Mouse (Mus musculus) embryonic facial prominence, embryonic 12.5 days (tissue): ENCODE data around the gene Mgmt. TPM values are rescaled to one million over a fixed set of nuclear protein-coding genes. Genes with fewer than 3 reads are reported as not detected.

Source experiments
- ATAC-seq: fragments of 200-750 bp; cut with Nextera tagmentation; 2 replicates; pipeline ENCODE4 v1.8.0; 2017; ENCODE audit not compliant: insufficient number of reproducible peaks, insufficient read depth, low FRiP score, low TSS enrichment
- H3K27ac ChIP-seq: fragments of 300-500 bp; sonication (generic); 2 replicates; pipeline ENCODE4 v1.5.1; 2016; ENCODE audit warnings: mild to moderate bottlenecking
- H3K27me3 ChIP-seq: fragments of 300-500 bp; sonication (generic); 2 replicates; pipeline ENCODE4 v1.6.1; 2016; ENCODE audit warnings: mild to moderate bottlenecking, moderate library complexity
- H3K36me3 ChIP-seq: fragments of 300-500 bp; sonication (generic); 2 replicates; pipeline ENCODE4 v1.6.1; 2016; ENCODE audit warnings: mild to moderate bottlenecking
- H3K4me1 ChIP-seq: fragments of 300-500 bp; sonication (generic); 2 replicates; pipeline ENCODE4 v1.6.1; 2016
- H3K4me2 ChIP-seq: fragments of 300-500 bp; sonication (generic); replicated peaks from 2 replicates; pipeline ENCODE4 v1.6.1; 2016; ENCODE audit warnings: mild to moderate bottlenecking, moderate library complexity
- H3K4me3 ChIP-seq: fragments of 300-500 bp; sonication (generic); 2 replicates; pipeline ENCODE4 v1.5.1; 2016; ENCODE audit warnings: mild to moderate bottlenecking
- H3K9ac ChIP-seq: fragments of 300-500 bp; sonication (generic); 2 replicates; pipeline ENCODE4 v1.6.1; 2016; ENCODE audit warnings: mild to moderate bottlenecking, moderate library complexity
- H3K9me3 ChIP-seq: fragments of 300-500 bp; sonication (generic); 2 replicates; pipeline ENCODE4 v1.6.1; 2016; ENCODE audit warnings: mild to moderate bottlenecking, moderate library complexity
- WGBS: fragments of 180-500 bp; shearing (Covaris S2); methylation state at CpG from one replicate; pipeline ENCODE4 v1.1.7; 2016; 5-methylcytosine and 5-hydroxymethylcytosine counted together
- polyA plus RNA-seq: library from polyadenylated mRNA; unstranded; fragments of >200 nt; fragmentation: Nextera tagmentation; extraction: Ambion mirVana; gene quantifications from 2 replicates; pipeline ENCODE4 v1.2.1, GENCODE M21; 2016

Mgmt gene
- polyA plus RNA-seq, 1 experiment from 2014 or later = 6.3 TPM

DNA sequence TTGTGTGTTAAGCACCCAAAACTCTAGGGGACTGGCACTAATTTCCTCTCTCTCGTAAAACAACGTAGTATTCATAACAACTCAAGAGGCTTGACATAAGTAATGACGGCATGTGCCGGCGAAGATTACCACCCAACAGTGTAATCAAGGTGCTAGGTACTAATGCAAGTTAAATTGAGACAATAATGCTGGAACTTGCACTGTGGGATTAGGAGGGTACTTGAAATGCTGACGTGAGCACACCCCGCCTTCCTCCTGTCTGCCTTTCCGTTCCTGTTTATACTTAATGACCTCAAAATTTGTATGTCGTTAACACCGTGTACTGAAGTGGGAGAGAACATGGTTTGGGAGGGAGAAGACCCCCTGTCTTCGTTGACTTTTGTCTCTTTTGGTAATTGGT, 110.9 kb downstream of the Mgmt start:
- H3K4me3 ChIP-seq = no peak overlapping the region
- no peak for ATAC-seq
- no peaks in the 10 kb centered on the region for H3K36me3 ChIP-seq

DNA sequence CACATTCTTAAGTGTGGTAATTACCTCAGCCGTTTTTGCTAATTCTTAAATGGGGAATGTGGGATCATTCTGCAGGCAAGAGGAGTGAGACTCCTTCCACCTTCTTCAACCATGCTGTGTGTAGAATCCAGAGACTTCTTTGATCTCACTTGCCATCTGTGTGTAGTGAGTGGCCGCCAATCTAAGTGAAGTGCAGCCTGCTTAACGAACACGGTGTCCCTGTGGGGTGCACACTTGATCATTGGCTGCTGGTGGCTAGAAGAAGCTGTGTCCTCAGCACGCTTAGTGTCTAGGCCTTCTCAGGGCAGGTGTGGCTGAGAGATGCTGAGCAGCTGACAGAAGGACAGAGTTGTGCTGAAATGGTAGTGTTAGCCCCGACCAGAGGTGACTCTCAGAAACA, 113.9 kb downstream of the Mgmt start:
- Histone ChIP-seq H3K9ac (no peak overlapping the region), H3K27ac (no peak overlapping the region), H3K4me2 (no peak overlapping the region), H3K9me3 (no peaks in the 10 kb centered on the region), H3K4me1 (peaks cover 23% of the 10 kb centered on the region), H3K4me3 (no peak overlapping the region), H3K36me3 (no peaks in the 10 kb centered on the region), H3K27me3 (no peaks in the 10 kb centered on the region)
- no peak for ATAC-seq
- WGBS = 70% methylated on average over 6 of the region's 6 CpGs

More for the DNA sequence above, 110.9 kb downstream of the Mgmt start:
- Histone ChIP-seq H3K9ac (no peak overlapping the region), H3K4me2 (no peak overlapping the region), H3K27me3 (no peaks in the 10 kb centered on the region), H3K27ac (no peak overlapping the region), H3K4me1 (peaks cover 8% of the 10 kb centered on the region; the same call in 1 of the 2 replicates), H3K9me3 (no peaks in the 10 kb centered on the region)
- WGBS = 56% methylated on average over 11 of the region's 11 CpGs

DNA sequence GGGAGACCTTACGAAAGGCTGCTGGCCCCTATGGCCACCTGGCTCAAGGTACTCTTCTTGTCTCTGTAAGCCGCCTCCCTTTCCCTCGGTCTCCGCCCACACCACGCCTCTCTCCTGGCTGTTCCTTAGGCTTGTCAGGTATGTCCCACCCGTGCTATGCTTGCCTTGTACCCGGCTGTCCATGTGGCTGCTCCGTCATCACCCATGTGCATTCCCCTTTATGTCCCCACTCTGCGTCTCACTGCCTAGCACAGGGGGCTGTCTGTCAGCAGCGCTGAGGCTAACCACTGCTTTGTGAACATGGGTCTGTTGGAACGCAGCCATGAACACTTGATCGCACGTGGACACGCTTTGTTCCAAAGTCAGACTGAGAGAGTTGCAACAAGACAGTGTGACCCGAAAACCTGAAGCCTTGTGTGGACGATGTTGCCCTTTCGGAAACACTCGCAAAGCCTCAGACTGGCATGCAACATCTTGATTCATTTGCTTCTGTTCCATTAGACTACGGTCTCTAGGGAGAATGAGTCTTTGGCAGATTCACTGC, 115.4 kb downstream of the Mgmt start:
- Histone ChIP-seq H3K27me3 (no peaks in the 10 kb centered on the region), H3K9me3 (no peaks in the 10 kb centered on the region), H3K4me3 (no peak overlapping the region), H3K4me1 (peaks cover 26% of the 10 kb centered on the region), H3K27ac (no peak overlapping the region), H3K36me3 (no peaks in the 10 kb centered on the region), H3K9ac (no peak overlapping the region), H3K4me2 (no peak overlapping the region)
- 0 out of 2 replicates have a peak, but pooled peaks have one; percentile 41 for ATAC-seq
- WGBS = 83% methylated on average over 19 of the region's 19 CpGs

DNA sequence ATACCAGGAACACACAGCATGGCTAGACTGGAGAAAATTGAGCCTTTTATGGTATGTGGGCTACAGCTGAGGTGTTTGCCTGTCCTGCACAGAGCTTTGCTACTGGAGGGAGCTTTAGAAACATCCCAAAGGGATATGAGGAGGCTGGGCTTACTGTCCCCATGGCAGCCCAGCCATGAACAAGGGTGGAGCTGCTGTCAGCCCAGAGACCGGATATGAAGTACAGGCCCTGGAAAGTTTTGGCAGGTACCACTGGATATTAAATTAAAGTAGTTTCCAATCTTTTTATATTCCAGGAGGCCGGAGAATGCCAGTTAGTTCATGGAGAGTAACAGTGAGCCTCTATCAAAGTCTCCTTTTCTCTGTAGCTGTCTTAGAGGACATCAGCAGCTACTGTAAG, 116.0 kb downstream of the Mgmt start:
- WGBS = 71% methylated on average over 2 of the region's 2 CpGs
- Histone ChIP-seq H3K4me1 (peaks cover 26% of the 10 kb centered on the region), H3K9ac (no peak overlapping the region), H3K9me3 (no peaks in the 10 kb centered on the region), H3K27ac (no peak overlapping the region), H3K4me2 (no peak overlapping the region), H3K4me3 (no peak overlapping the region), H3K36me3 (no peaks in the 10 kb centered on the region), H3K27me3 (no peaks in the 10 kb centered on the region)
- no peak for ATAC-seq

DNA sequence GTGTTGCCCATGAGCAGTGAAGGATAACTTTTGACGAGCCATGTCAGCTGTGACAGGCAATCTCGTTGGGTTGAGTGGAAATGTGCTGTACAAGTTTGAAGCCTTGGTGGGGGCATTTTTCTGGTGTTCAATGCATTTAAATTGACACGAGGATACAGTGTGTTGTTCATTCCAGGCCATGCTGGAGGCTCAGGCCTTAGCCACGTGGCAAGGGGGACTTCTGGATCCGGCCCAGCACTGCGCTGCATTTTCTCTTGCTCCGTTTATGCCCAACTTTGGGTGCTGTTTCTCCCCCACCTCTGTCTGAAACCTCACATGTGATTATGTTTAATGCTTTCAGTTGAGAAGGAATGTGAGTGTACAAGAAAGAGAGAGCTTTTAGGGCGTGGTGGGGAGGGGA, 118.3 kb downstream of the Mgmt start:
- Histone ChIP-seq H3K9me3 (no peaks in the 10 kb centered on the region), H3K27ac (peak overlapping the region; percentile 26; the same call in 1 of the 2 replicates), H3K4me1 (peaks cover 26% of the 10 kb centered on the region), H3K27me3 (no peaks in the 10 kb centered on the region), H3K4me2 (peak overlapping the region; percentile 27; the same call in 1 of the 2 replicates), H3K36me3 (no peaks in the 10 kb centered on the region), H3K4me3 (no peak overlapping the region), H3K9ac (no peak overlapping the region)
- no peak for ATAC-seq
- WGBS = 33% methylated on average over 8 of the region's 8 CpGs

DNA sequence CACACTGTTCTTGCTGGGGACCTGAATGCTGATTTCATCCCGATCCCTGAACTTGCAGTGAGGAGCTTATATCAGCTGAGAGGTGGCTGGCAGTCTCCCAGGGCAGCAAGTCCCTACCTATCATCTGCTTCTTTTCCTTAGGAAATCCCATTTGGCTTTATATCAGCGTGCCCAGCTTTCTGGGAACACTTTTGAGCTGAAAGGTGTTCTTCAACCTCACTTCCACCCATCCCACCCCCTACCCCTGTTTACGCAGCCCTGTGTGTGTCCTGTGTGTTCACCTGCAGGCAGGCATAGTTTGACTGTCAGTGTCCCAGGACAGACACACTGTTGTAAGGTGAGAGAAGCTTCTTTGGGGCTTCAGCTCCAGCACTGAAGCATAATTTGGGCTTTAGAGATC, 119.0 kb downstream of the Mgmt start:
- WGBS = 62% methylated on average over 3 of the region's 3 CpGs
- no peak overlapping the region for H3K4me3 ChIP-seq

DNA sequence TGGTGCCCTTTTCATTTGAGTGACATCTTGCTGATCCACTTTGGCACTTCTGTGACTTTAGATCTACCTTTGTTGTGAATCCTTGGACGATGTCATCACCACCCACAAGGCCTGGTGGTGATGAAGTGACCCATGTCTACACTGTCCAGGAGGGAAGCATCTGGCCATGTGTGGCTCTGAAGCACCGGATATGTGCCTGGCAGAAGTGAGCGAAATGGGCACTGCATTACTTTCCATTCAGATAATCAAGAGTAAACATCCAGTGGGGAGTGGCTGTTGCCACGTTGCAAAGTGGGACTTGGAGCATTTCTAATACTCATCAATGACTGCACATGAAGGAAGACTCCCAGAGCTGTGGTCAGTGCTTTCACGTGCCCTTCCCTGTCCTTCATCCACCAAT, 124.2 kb downstream of the Mgmt start:
- H3K4me3 ChIP-seq = no peak overlapping the region
- H3K9me3 ChIP-seq = no peaks in the 10 kb centered on the region
- H3K9ac ChIP-seq = no peak overlapping the region
- no peaks in the 10 kb centered on the region for H3K27me3 ChIP-seq
- WGBS = 89% methylated on average over 5 of the region's 5 CpGs
- no peak for ATAC-seq
- no peak overlapping the region for H3K27ac ChIP-seq
- no peaks in the 10 kb centered on the region for H3K36me3 ChIP-seq
- peaks cover 4% of the 10 kb centered on the region; the same call in 1 of the 2 replicates for H3K4me1 ChIP-seq
- H3K4me2 ChIP-seq = no peak overlapping the region

More for the DNA sequence above, 119.0 kb downstream of the Mgmt start:
- H3K27me3 ChIP-seq = no peaks in the 10 kb centered on the region
- H3K9me3 ChIP-seq = no peaks in the 10 kb centered on the region
- ATAC-seq = no peak
- no peaks in the 10 kb centered on the region for H3K36me3 ChIP-seq
- H3K9ac ChIP-seq = no peak overlapping the region
- 0 out of 2 replicates have a peak overlapping the region, but pooled peaks have one; percentile 26 for H3K27ac ChIP-seq
- peaks cover 26% of the 10 kb centered on the region for H3K4me1 ChIP-seq
- H3K4me2 ChIP-seq = peak overlapping the region; percentile 27

DNA sequence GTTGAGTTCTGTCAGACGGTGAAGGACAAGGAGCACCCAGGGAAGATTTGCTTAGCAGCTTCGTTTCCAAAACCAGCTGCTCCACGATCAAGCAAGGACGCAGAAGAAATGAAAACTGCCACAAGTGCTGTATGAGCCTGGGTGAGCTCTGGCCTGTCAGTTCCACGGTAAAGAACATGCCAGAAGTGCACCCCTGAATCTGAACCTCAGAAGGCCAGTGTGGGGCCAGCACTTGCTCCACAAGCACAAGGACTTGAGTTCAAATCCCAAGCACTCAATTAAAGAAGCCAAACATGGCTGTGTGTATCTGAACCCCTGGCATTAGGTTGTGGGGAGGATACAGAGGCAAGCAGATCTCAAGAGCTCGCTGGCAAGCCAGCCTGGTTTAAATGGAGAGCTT, 125.8 kb downstream of the Mgmt start:
- no peak overlapping the region for H3K4me3 ChIP-seq
- no peak for ATAC-seq
- whole genome bisulfite sequencing = 83% methylated on average over 6 of the region's 6 CpGs
- H3K36me3 ChIP-seq = no peaks in the 10 kb centered on the region
- H3K4me1 ChIP-seq = peaks cover 4% of the 10 kb centered on the region; the same call in 1 of the 2 replicates
- no peak overlapping the region for H3K27ac ChIP-seq
- H3K4me2 ChIP-seq = no peak overlapping the region
- no peaks in the 10 kb centered on the region for H3K9me3 ChIP-seq
- H3K27me3 ChIP-seq = no peaks in the 10 kb centered on the region
- H3K9ac ChIP-seq = no peak overlapping the region

DNA sequence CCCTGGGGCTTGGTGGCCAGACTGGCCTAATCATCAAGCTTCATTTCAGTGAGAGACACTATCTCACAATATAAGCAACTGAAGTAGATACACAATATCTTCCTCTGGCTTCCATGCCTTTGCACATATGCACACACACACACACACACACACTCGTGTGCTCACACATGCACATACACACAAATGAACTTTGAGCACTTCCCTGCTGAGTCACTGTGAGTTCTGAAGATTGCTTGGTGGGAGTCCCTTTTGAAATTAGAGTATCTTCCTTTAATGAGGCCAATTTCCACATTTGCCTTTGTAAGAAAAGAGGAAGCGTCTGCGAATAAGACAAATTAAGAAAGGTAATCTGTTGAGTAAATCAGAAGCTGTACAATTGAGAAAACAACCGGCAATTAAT, 136.4 kb downstream of the Mgmt start:
- Histone ChIP-seq H3K9me3 (peaks cover 9% of the 10 kb centered on the region; the same call in 1 of the 2 replicates), H3K4me3 (no peak overlapping the region), H3K36me3 (no peaks in the 10 kb centered on the region), H3K4me2 (no peak overlapping the region), H3K27me3 (no peaks in the 10 kb centered on the region), H3K4me1 (no peaks in the 10 kb centered on the region), H3K9ac (no peak overlapping the region), H3K27ac (no peak overlapping the region)
- no peak for ATAC-seq
- 87% methylated on average over 4 of the region's 4 CpGs for WGBS

DNA sequence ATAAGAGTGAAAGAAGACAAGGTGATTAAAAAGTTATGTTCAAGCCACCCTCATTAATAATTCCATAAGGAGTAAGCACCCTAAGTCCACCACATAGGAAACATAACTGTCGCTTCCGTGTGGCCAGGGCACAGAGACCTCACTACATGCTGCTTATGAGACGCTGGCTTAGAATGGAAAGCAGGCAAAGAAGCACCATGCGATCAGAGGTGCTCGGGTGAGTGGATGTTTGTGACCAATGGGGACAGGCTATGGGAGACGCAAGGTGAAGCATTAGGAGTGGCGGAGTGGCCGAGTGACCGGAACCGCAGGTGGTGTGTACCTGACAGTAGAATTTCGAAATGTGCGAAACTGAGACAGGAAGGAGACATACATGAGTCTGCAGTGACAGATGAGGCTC, 138.8 kb downstream of the Mgmt start:
- Histone ChIP-seq H3K4me2 (no peak overlapping the region), H3K36me3 (no peaks in the 10 kb centered on the region), H3K9ac (no peak overlapping the region), H3K9me3 (peaks cover 9% of the 10 kb centered on the region; the same call in 1 of the 2 replicates), H3K4me1 (peaks cover 7% of the 10 kb centered on the region; the same call in 1 of the 2 replicates), H3K4me3 (no peak overlapping the region), H3K27ac (no peak overlapping the region), H3K27me3 (no peaks in the 10 kb centered on the region)
- 94% methylated on average over 12 of the region's 12 CpGs for WGBS
- ATAC-seq = no peak

DNA sequence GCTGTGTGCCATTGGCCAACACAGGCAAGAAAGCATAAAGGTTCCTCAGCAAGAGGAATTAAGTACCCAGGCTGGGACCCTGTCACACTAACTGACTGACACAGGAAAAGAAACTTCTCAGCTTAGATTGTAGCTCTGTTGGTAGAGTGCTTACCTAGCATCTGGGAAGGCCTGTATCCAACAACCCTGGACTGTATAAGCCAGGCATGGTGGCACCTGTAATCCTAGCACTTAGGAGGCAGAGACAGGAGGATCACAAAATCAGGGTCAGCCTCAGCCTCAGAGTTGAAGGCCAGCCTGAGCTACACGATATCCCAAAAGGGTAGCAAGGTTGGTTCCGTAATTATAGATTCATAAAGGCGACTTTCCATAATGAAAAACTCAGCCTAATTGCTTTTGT, 140.6 kb downstream of the Mgmt start:
- H3K9ac ChIP-seq = no peak overlapping the region
- no peak overlapping the region for H3K27ac ChIP-seq
- no peak overlapping the region for H3K4me2 ChIP-seq
- 88% methylated on average over 3 of the region's 3 CpGs for WGBS
- no peaks in the 10 kb centered on the region for H3K36me3 ChIP-seq
- no peaks in the 10 kb centered on the region for H3K27me3 ChIP-seq
- ATAC-seq = no peak
- peaks cover 15% of the 10 kb centered on the region; the same call in 1 of the 2 replicates for H3K4me1 ChIP-seq
- H3K4me3 ChIP-seq = no peak overlapping the region
- peaks cover 9% of the 10 kb centered on the region; the same call in 1 of the 2 replicates for H3K9me3 ChIP-seq

DNA sequence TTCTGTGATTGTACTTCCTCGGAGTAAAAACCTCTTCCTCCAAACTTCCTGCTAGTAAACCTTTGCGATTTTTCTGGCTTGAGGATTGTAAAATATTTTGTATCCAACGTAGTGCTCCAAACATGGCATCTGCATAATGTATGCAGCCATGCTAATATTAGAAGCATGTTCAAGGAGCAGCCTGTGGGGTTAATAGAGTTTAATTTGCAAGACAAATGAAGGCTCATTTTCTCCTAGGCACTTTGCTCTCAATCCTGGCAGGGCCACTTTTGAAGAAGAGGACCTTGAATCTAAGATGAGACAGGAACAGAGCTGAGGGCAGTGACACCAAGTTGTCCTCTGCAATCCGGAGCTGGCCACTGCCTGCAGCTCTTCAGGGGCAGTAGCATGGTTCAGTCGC, 141.5 kb downstream of the Mgmt start:
- Histone ChIP-seq H3K4me1 (peaks cover 15% of the 10 kb centered on the region; the same call in 1 of the 2 replicates), H3K9ac (no peak overlapping the region), H3K27me3 (no peaks in the 10 kb centered on the region), H3K4me2 (no peak overlapping the region), H3K4me3 (no peak overlapping the region), H3K9me3 (0 out of 2 replicates have a peak, but pooled peaks cover 6% of the 10 kb centered on the region), H3K36me3 (no peaks in the 10 kb centered on the region), H3K27ac (no peak overlapping the region)
- 64% methylated on average over 5 of the region's 5 CpGs for WGBS
- no peak for ATAC-seq
